Mouse (Mus musculus) B cell, adult (primary cell): ENCODE results near the gene Ranbp2. TPM values are rescaled to one million over a fixed set of nuclear protein-coding genes. Genes with fewer than 3 reads are reported as not detected.

Source experiments
- total RNA-seq: library from RNA; stranded (reverse); gene quantifications from 4 replicates; pipeline ENCODE4 v1.2.4, GENCODE M21; 2023; ENCODE audit not compliant: inconsistent age

Gene Ranbp2
- total RNA-seq: 166 to 186 TPM (median 175 TPM) in 4 replicates

GRCm38 (mm10) chr10:58446384-58447279, at the start of gene Ranbp2:
TSS of gene Ranbp2 (plus strand) at chr10:58446920.

GRCm38 (mm10) chr10:58497320-58498284, 50.9 kb downstream of the Ranbp2 start, which contains the start of gene Ccdc138:
TSS of gene Ccdc138 (plus strand) at chr10:58497948.

Other genes with a start within 250 kb of the Ranbp2 start
- not detected in 4 replicates for gene AW822073, start 222.0 kb upstream of the Ranbp2 start, total RNA-seq
- not detected in 4 replicates for gene Duxf3, start 214.2 kb upstream of the Ranbp2 start, total RNA-seq
- not detected in 4 replicates for gene Gm4981, start 210.2 kb upstream of the Ranbp2 start, total RNA-seq
- gene Gcc2, start 191.4 kb upstream of the Ranbp2 start, total RNA-seq: 37.2 to 55.9 TPM (median 41.1 TPM) in 4 replicates
- 58.5 to 65.4 TPM (median 61.3 TPM) in 4 replicates for gene Lims1, start 123.5 kb upstream of the Ranbp2 start, total RNA-seq
- 2.8 to 4.1 TPM (median 3.2 TPM) in 4 replicates for gene Ccdc138, start 51.0 kb downstream of the Ranbp2 start, total RNA-seq
- not detected in 4 replicates for gene Edar, start 228.7 kb downstream of the Ranbp2 start, total RNA-seq